Mouse (Mus musculus) limb, embryonic 12.5 days (tissue): ENCODE data around the gene Eapp. TPM values are rescaled to one million over a fixed set of nuclear protein-coding genes. Genes with fewer than 3 reads are reported as not detected.

ENCODE experiments used
- ATAC-seq: fragments of 200-750 bp; cut with Nextera tagmentation; 2 replicates; pipeline ENCODE4 v1.8.0; 2017; ENCODE audit warnings: low read depth, moderate TSS enrichment; ENCODE audit not compliant: insufficient number of reproducible peaks, insufficient read depth, low FRiP score, low TSS enrichment
- H3K27ac ChIP-seq: fragments of 300-500 bp; sonication (generic); 2 replicates; pipeline ENCODE4 v1.5.1; 2016; ENCODE audit warnings: mild to moderate bottlenecking, moderate library complexity
- H3K27me3 ChIP-seq: fragments of 300-500 bp; sonication (generic); 2 replicates; pipeline ENCODE4 v1.6.1; 2016; ENCODE audit warnings: mild to moderate bottlenecking, moderate library complexity
- H3K36me3 ChIP-seq: fragments of 300-500 bp; sonication (generic); 2 replicates; pipeline ENCODE4 v1.6.1; 2016; ENCODE audit warnings: mild to moderate bottlenecking, moderate library complexity
- H3K4me1 ChIP-seq: fragments of 300-500 bp; sonication (generic); replicated peaks from 2 replicates; pipeline ENCODE4 v1.6.1; 2016
- H3K4me2 ChIP-seq: fragments of 300-500 bp; sonication (generic); 2 replicates; pipeline ENCODE4 v1.6.1; 2016; ENCODE audit warnings: mild to moderate bottlenecking, moderate library complexity
- H3K4me3 ChIP-seq: fragments of 300-500 bp; sonication (generic); replicated peaks from 2 replicates; pipeline ENCODE4 v1.5.1; 2016; ENCODE audit warnings: mild to moderate bottlenecking
- H3K9ac ChIP-seq: fragments of 300-500 bp; sonication (generic); replicated peaks from 2 replicates; pipeline ENCODE4 v1.6.1; 2016; ENCODE audit warnings: mild to moderate bottlenecking, moderate library complexity
- H3K9me3 ChIP-seq: fragments of 300-500 bp; sonication (generic); 2 replicates; pipeline ENCODE4 v1.6.1; 2016; ENCODE audit warnings: mild to moderate bottlenecking, moderate library complexity
- WGBS: fragments of 180-500 bp; shearing (Covaris S2); methylation state at CpG from one replicate; pipeline ENCODE4 v1.1.7; 2016; 5-methylcytosine and 5-hydroxymethylcytosine counted together
- polyA plus RNA-seq: library from polyadenylated mRNA; unstranded; fragments of >200 nt; fragmentation: Nextera tagmentation; extraction: Ambion mirVana; gene quantifications from 2 replicates; pipeline ENCODE4 v1.2.1, GENCODE M21; 2016

The Eapp gene
- polyA plus RNA-seq, 1 experiment from 2014 or later, result 73.3 TPM

- peak overlapping the region; percentile 70 for H3K4me2 ChIP-seq
- peaks cover 20% of the 10 kb centered on the region for H3K4me1 ChIP-seq
- H3K9ac ChIP-seq, result no peak overlapping the region
- H3K36me3 ChIP-seq, result peaks cover 9% of the 10 kb centered on the region
- no peaks in the 10 kb centered on the region for H3K9me3 ChIP-seq
- no peaks in the 10 kb centered on the region for H3K27me3 ChIP-seq
- peak overlapping the region; percentile 65 for H3K4me3 ChIP-seq
- ATAC-seq, result no peak
- no peak overlapping the region for H3K27ac ChIP-seq
- WGBS, result 83% methylated on average over 1 of the region's 1 CpGs
These were observed 41.0 kb downstream of the Eapp start for GRCm38 (mm10) chr12:54654741-54655140.

- Histone ChIP-seq H3K4me2 (peak overlapping the region; percentile 70), H3K9ac (no peak overlapping the region)
These were observed 41.6 kb downstream of the Eapp start for GRCm38 (mm10) chr12:54654141-54654540.

GRCm38 (mm10) chr12:54652346-54652745, 43.4 kb downstream of the Eapp start:
- no peak overlapping the region for H3K4me2 ChIP-seq
- 89% methylated on average over 12 of the region's 12 CpGs for WGBS
- H3K9me3 ChIP-seq, result no peaks in the 10 kb centered on the region
- no peak overlapping the region for H3K9ac ChIP-seq
- H3K27ac ChIP-seq, result no peak overlapping the region
- peaks cover 28% of the 10 kb centered on the region for H3K36me3 ChIP-seq
- H3K4me1 ChIP-seq, result peaks cover 20% of the 10 kb centered on the region
- no peak overlapping the region for H3K4me3 ChIP-seq
- no peaks in the 10 kb centered on the region for H3K27me3 ChIP-seq
- ATAC-seq, result no peak

More at GRCm38 (mm10) chr12:54654141-54654540, 41.6 kb downstream of the Eapp start:
- no peaks in the 10 kb centered on the region for H3K9me3 ChIP-seq
- H3K27ac ChIP-seq, result no peak overlapping the region
- 61% methylated on average over 4 of the region's 4 CpGs for WGBS
- H3K27me3 ChIP-seq, result no peaks in the 10 kb centered on the region
- ATAC-seq, result no peak
- peaks cover 10% of the 10 kb centered on the region for H3K36me3 ChIP-seq
- peaks cover 20% of the 10 kb centered on the region for H3K4me1 ChIP-seq
- peak overlapping the region; percentile 65; the same call in 1 of the 2 replicates for H3K4me3 ChIP-seq

GRCm38 (mm10) chr12:54651820-54652219, 43.9 kb downstream of the Eapp start:
- Histone ChIP-seq H3K9me3 (no peaks in the 10 kb centered on the region), H3K4me3 (no peak overlapping the region), H3K4me2 (no peak overlapping the region), H3K36me3 (peaks cover 33% of the 10 kb centered on the region), H3K9ac (no peak overlapping the region), H3K4me1 (peaks cover 17% of the 10 kb centered on the region), H3K27me3 (no peaks in the 10 kb centered on the region), H3K27ac (peak overlapping the region; percentile 47; the same call in 1 of the 2 replicates)
- WGBS, result 76% methylated on average over 8 of the region's 8 CpGs
- no peak for ATAC-seq

- Histone ChIP-seq H3K4me2 (no peak overlapping the region), H3K36me3 (peaks cover 40% of the 10 kb centered on the region), H3K9ac (no peak overlapping the region), H3K4me3 (no peak overlapping the region), H3K27ac (no peak overlapping the region), H3K4me1 (peaks cover 17% of the 10 kb centered on the region), H3K9me3 (no peaks in the 10 kb centered on the region), H3K27me3 (no peaks in the 10 kb centered on the region)
- ATAC-seq, result no peak
- 39% methylated on average over 1 of the region's 1 CpGs for WGBS
These were observed 44.5 kb downstream of the Eapp start for GRCm38 (mm10) chr12:54651158-54651557.

- H3K9me3 ChIP-seq, result no peaks in the 10 kb centered on the region
- H3K27ac ChIP-seq, result no peak overlapping the region
- H3K4me1 ChIP-seq, result no peaks in the 10 kb centered on the region
- no peak overlapping the region for H3K4me3 ChIP-seq
- H3K27me3 ChIP-seq, result no peaks in the 10 kb centered on the region
- no peak overlapping the region for H3K9ac ChIP-seq
- 78% methylated on average over 2 of the region's 2 CpGs for WGBS
- ATAC-seq, result no peak
- no peak overlapping the region for H3K4me2 ChIP-seq
- peaks cover 47% of the 10 kb centered on the region for H3K36me3 ChIP-seq
These were observed 50.8 kb downstream of the Eapp start for GRCm38 (mm10) chr12:54644947-54645346.

GRCm38 (mm10) chr12:54643320-54643892, 52.3 kb downstream of the Eapp start:
- H3K9ac ChIP-seq, result no peak overlapping the region
- H3K36me3 ChIP-seq, result peaks cover 37% of the 10 kb centered on the region
- H3K27me3 ChIP-seq, result no peaks in the 10 kb centered on the region
- WGBS, result 70% methylated on average over 5 of the region's 5 CpGs
- H3K4me3 ChIP-seq, result no peak overlapping the region
- H3K4me1 ChIP-seq, result no peaks in the 10 kb centered on the region
- ATAC-seq, result no peak
- no peaks in the 10 kb centered on the region for H3K9me3 ChIP-seq
- no peak overlapping the region for H3K27ac ChIP-seq
- H3K4me2 ChIP-seq, result no peak overlapping the region

GRCm38 (mm10) chr12:54641374-54641773, 54.3 kb downstream of the Eapp start:
- no peak overlapping the region for H3K27ac ChIP-seq
- H3K36me3 ChIP-seq, result peaks cover 17% of the 10 kb centered on the region
- no peak overlapping the region for H3K4me2 ChIP-seq
- no peaks in the 10 kb centered on the region for H3K9me3 ChIP-seq
- WGBS, result 94% methylated on average over 4 of the region's 4 CpGs
- no peaks in the 10 kb centered on the region for H3K27me3 ChIP-seq
- H3K9ac ChIP-seq, result no peak overlapping the region
- ATAC-seq, result no peak
- H3K4me1 ChIP-seq, result no peaks in the 10 kb centered on the region
- no peak overlapping the region for H3K4me3 ChIP-seq

- H3K27me3 ChIP-seq, result no peaks in the 10 kb centered on the region
- H3K4me1 ChIP-seq, result no peaks in the 10 kb centered on the region
- H3K27ac ChIP-seq, result no peak overlapping the region
- no peak overlapping the region for H3K9ac ChIP-seq
- 91% methylated on average over 6 of the region's 6 CpGs for WGBS
- no peak overlapping the region for H3K4me3 ChIP-seq
- ATAC-seq, result no peak
- H3K36me3 ChIP-seq, result peaks cover 8% of the 10 kb centered on the region; the same call in 1 of the 2 replicates
- H3K4me2 ChIP-seq, result no peak overlapping the region
- H3K9me3 ChIP-seq, result no peaks in the 10 kb centered on the region
These were observed 55.4 kb downstream of the Eapp start for GRCm38 (mm10) chr12:54640259-54640658.

GRCm38 (mm10) chr12:54637033-54637432, 58.7 kb downstream of the Eapp start:
- no peak overlapping the region for H3K4me2 ChIP-seq
- H3K4me1 ChIP-seq, result no peaks in the 10 kb centered on the region
- H3K9me3 ChIP-seq, result no peaks in the 10 kb centered on the region
- ATAC-seq, result no peak
- peaks cover 2% of the 10 kb centered on the region; the same call in 1 of the 2 replicates for H3K36me3 ChIP-seq
- no peak overlapping the region for H3K4me3 ChIP-seq
- no peak overlapping the region for H3K27ac ChIP-seq
- 83% methylated on average over 1 of the region's 1 CpGs for WGBS
- no peak overlapping the region for H3K9ac ChIP-seq
- H3K27me3 ChIP-seq, result no peaks in the 10 kb centered on the region

- no peak overlapping the region for H3K4me3 ChIP-seq
- no peak for ATAC-seq
- no peaks in the 10 kb centered on the region for H3K9me3 ChIP-seq
- H3K36me3 ChIP-seq, result no peaks in the 10 kb centered on the region
- no peak overlapping the region for H3K9ac ChIP-seq
- H3K27me3 ChIP-seq, result no peaks in the 10 kb centered on the region
- H3K27ac ChIP-seq, result no peak overlapping the region
- 87% methylated on average over 2 of the region's 2 CpGs for WGBS
- H3K4me2 ChIP-seq, result no peak overlapping the region
- H3K4me1 ChIP-seq, result no peaks in the 10 kb centered on the region
These were observed 63.6 kb downstream of the Eapp start for GRCm38 (mm10) chr12:54632141-54632540.

- no peak overlapping the region for H3K4me3 ChIP-seq
- WGBS, result 84% methylated on average over 2 of the region's 2 CpGs
- no peak overlapping the region for H3K27ac ChIP-seq
- ATAC-seq, result no peak
- no peaks in the 10 kb centered on the region for H3K4me1 ChIP-seq
- no peaks in the 10 kb centered on the region for H3K36me3 ChIP-seq
- H3K27me3 ChIP-seq, result no peaks in the 10 kb centered on the region
- H3K9ac ChIP-seq, result no peak overlapping the region
- no peaks in the 10 kb centered on the region; the same call in 1 of the 2 replicates for H3K9me3 ChIP-seq
- no peak overlapping the region for H3K4me2 ChIP-seq
These were observed 73.8 kb downstream of the Eapp start for GRCm38 (mm10) chr12:54621942-54622341.
